Comparison of ENCODE assay signal across 8 mouse cellular contexts in the genomic region with DNA sequence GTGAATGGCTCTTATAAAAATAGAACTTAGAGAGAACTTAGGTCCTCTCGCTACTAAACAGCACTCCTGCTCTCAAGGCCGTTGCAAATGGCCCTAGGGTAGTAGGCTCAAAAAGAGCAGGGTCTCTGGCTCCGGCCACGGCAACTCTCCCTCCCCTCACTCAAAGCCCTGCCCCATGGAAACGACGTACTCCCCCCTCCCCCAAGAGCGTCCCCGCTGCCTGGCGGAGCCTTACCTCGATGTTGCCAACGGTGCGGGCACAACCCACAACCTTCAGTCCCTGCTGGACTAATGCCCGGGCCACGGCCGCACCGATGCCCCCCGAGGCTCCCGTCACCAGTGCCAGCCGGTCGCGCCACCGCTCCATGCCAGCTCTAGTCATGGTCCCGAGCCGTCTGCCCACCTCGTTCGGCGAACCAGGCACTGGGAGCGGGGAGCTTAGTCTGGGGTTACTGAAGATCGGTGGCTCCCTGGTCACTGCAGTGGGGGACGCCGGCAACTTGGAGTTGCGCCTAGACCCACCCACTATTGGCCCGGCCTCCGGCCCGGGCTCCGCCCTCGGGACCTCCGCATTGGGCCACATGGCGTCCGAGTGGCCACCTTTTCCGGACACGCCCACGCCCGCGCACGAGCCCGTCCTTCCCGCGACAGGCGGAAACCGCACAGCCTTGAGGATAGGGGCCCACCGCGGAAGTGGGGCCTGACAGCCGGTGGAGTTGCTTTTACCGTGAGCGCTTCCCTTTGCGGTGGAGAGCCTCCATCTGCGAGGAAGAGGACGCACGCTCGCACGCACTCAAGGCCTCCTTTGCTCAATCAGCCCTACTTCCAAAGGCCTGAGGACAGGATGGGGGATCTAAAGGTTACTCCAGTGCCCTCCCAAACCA. TPM values are rescaled to one million over a fixed set of nuclear protein-coding genes. Genes with fewer than 3 reads are reported as not detected.
A peak's percentile ranks its signal among the peaks of the same experiment; 100 is the strongest.
DNase-seq lines count a peak whose midpoint lies in the region; ATAC-seq and TF ChIP-seq lines count a peak whose summit lies in the region.

A gene (minus strand): TSS at position 479 of the 884 bp plus-strand sequence.

- no peak for TF ChIP-seq CTCF in small intestine, adult 2 months (IDR thresholded peaks at IDR 0.05; ENCODE audit: extremely low read depth, insufficient read length, insufficient replicate concordance, low read depth, low read length)

- DNase-seq in 3134 (ENCODE audit: extremely low read depth, insufficient read length, low spot score), result peak; percentile 97
- peak; percentile 97 for DNase-seq in adrenal gland, postnatal 25 days
- DNase-seq in heart, adult 11 months, result peak; percentile 100
- DNase-seq in kidney, adult 18-20 months, result peak; percentile 96
- DNase-seq in limb, embryonic 11.5 days (ENCODE audit: low spot score), result peak; percentile 89

- H3K9ac ChIP-seq in embryonic facial prominence, embryonic 12.5 days, result peak within 1 kb of the TSS; percentile 70
- H3K9ac ChIP-seq in limb, embryonic 11.5 days (ENCODE audit: low read length), result peak within 1 kb of the TSS; percentile 61
- H3K9ac ChIP-seq in midbrain, embryonic 13.5 days (replicated peaks), result peak within 1 kb of the TSS; percentile 79

- no peaks in the 10 kb centered on the region for H3K27me3 ChIP-seq in embryonic facial prominence, embryonic 12.5 days
- H3K27me3 ChIP-seq in limb, embryonic 11.5 days (ENCODE audit: control insufficient read depth, insufficient read depth, low read length), result no peaks in the 10 kb centered on the region
- no peaks in the 10 kb centered on the region for H3K27me3 ChIP-seq in midbrain, embryonic 13.5 days
- no peaks in the 10 kb centered on the region for H3K27me3 ChIP-seq in small intestine, adult 2 months (ENCODE audit: control insufficient read depth, insufficient read depth, low read length)

- peaks cover 31% of the 10 kb centered on the region for H3K36me3 ChIP-seq in embryonic facial prominence, embryonic 12.5 days
- peaks cover 8% of the 10 kb centered on the region; the same call in 1 of the 2 replicates for H3K36me3 ChIP-seq in limb, embryonic 11.5 days (ENCODE audit: control insufficient read depth, insufficient read depth, low read length)
- peaks cover 27% of the 10 kb centered on the region for H3K36me3 ChIP-seq in midbrain, embryonic 13.5 days
- H3K36me3 ChIP-seq in small intestine, adult 2 months (ENCODE audit: control insufficient read depth, insufficient read depth, low read length), result peaks cover 38% of the 10 kb centered on the region

- H3K4me1 ChIP-seq in embryonic facial prominence, embryonic 12.5 days, result 0 out of 2 replicates have a peak, but pooled peaks cover 5% of the 10 kb centered on the region
- 0 out of 2 replicates have a peak, but pooled peaks cover 3% of the 10 kb centered on the region for H3K4me1 ChIP-seq in limb, embryonic 11.5 days (ENCODE audit: control insufficient read depth, insufficient read depth, low read length)
- peaks cover 16% of the 10 kb centered on the region for H3K4me1 ChIP-seq in midbrain, embryonic 13.5 days (replicated peaks)
- peaks cover 11% of the 10 kb centered on the region for H3K4me1 ChIP-seq in small intestine, adult 2 months (ENCODE audit: control insufficient read depth, insufficient read depth, insufficient read length, low read length)

- no peaks in the 10 kb centered on the region for H3K9me3 ChIP-seq in embryonic facial prominence, embryonic 12.5 days
- no peaks in the 10 kb centered on the region for H3K9me3 ChIP-seq in limb, embryonic 11.5 days (ENCODE audit: control insufficient read depth, low read length)
- H3K9me3 ChIP-seq in midbrain, embryonic 13.5 days, result no peaks in the 10 kb centered on the region

- peak; percentile 86 for TF ChIP-seq POLR2A in small intestine, adult 2 months (IDR thresholded peaks at IDR 0.05; ENCODE audit: low read depth, low read length)

- H3K4me3 ChIP-seq in embryonic facial prominence, embryonic 12.5 days, result peak within 1 kb of the TSS; percentile 81
- H3K4me3 ChIP-seq in limb, embryonic 11.5 days (ENCODE audit: low read depth, low read length), result peak within 1 kb of the TSS; percentile 65
- H3K4me3 ChIP-seq in midbrain, embryonic 13.5 days (replicated peaks), result peak within 1 kb of the TSS; percentile 64
- H3K4me3 ChIP-seq in small intestine, adult 2 months (ENCODE audit: low read depth, low read length), result peak within 1 kb of the TSS; percentile 79

- WGBS in embryonic facial prominence, embryonic 12.5 days, result under 1% methylated on average over 62 of the region's 62 CpGs
- WGBS in limb, embryonic 11.5 days, result under 1% methylated on average over 62 of the region's 62 CpGs
- WGBS in midbrain, embryonic 13.5 days, result under 1% methylated on average over 59 of the region's 62 CpGs
- WGBS in small intestine, adult 2 months, result under 1% methylated on average over 62 of the region's 62 CpGs

- H3K27ac ChIP-seq in embryonic facial prominence, embryonic 12.5 days, result peak within 1 kb of the TSS; percentile 74; the same call in 1 of the 2 replicates
- H3K27ac ChIP-seq in limb, embryonic 11.5 days (replicated peaks; ENCODE audit: low read depth, low read length), result peak within 1 kb of the TSS; percentile 30; the same call in 1 of the 2 replicates
- H3K27ac ChIP-seq in midbrain, embryonic 13.5 days, result peak within 1 kb of the TSS; percentile 62
- H3K27ac ChIP-seq in small intestine, adult 2 months (ENCODE audit: insufficient read depth, low read depth, low read length), result peak within 1 kb of the TSS; percentile 90

- H3K4me2 ChIP-seq in embryonic facial prominence, embryonic 12.5 days (replicated peaks), result peak within 1 kb of the TSS; percentile 95
- peak within 1 kb of the TSS; percentile 92 for H3K4me2 ChIP-seq in limb, embryonic 11.5 days (ENCODE audit: low read depth, severe bottlenecking)
- H3K4me2 ChIP-seq in midbrain, embryonic 13.5 days (replicated peaks), result peak within 1 kb of the TSS; percentile 97

- ATAC-seq in embryonic facial prominence, embryonic 12.5 days (ENCODE audit: insufficient number of reproducible peaks, insufficient read depth, low FRiP score, low TSS enrichment), result peak; percentile 93
- peak; percentile 96 for ATAC-seq in limb, embryonic 11.5 days (ENCODE audit: insufficient number of reproducible peaks, low FRiP score, low TSS enrichment, low read depth)
- ATAC-seq in midbrain, embryonic 13.5 days, result peak; percentile 94

RNA-seq across cellular contexts. Expression of the gene that starts here (rescaled TPM):
- 49.8 and 56.3 TPM in 2 replicates for total RNA-seq in adrenal gland, postnatal 25 days (2021)
- polyA plus RNA-seq in embryonic facial prominence, embryonic 12.5 days (2016; fragmentation: Nextera tagmentation; extraction: Ambion mirVana), result 12.3 and 13.5 TPM in 2 replicates
- polyA plus RNA-seq in limb, embryonic 11.5 days (2014; fragmentation: Nextera tagmentation; extraction: Ambion mirVana), result 11.2 and 13.9 TPM in 2 replicates
- polyA plus RNA-seq in midbrain, embryonic 13.5 days (2015; fragmentation: Nextera tagmentation; extraction: Ambion mirVana), result 4.9 and 5.2 TPM in 2 replicates
- 295 and 763 TPM in 2 replicates for polyA plus RNA-seq in small intestine, adult 2 months (2012; rRNA removed)

Comparison
In these comparisons a context has a peak if more than half of its experiments do, and no peak if none do; other contexts are left out.
1. Peak in every context shown above with its lines: DNase-seq, ATAC-seq, H3K4me3 ChIP-seq and H3K27ac ChIP-seq.
2. RNA of the gene that starts here (polyA plus RNA-seq): 295 to 763 TPM in small intestine, adult 2 months; 11.2 to 13.9 TPM in limb, embryonic 11.5 days, 12.3 to 13.5 TPM in embryonic facial prominence, embryonic 12.5 days and 4.9 to 5.2 TPM in midbrain, embryonic 13.5 days; every median in the first group is over 10 times any median in the second.
3. H3K27ac ChIP-seq: peak in every context shown above with its lines; median percentile 90 in small intestine, adult 2 months; 74 in embryonic facial prominence, embryonic 12.5 days; 62 in midbrain, embryonic 13.5 days; 30 in limb, embryonic 11.5 days.